Mouse (Mus musculus) lung, adult 2 months (tissue): ENCODE results near the gene Cenpx.

Source experiments
- CTCF ChIP-seq: fragments of 200-500 bp; IDR thresholded peaks from 2 replicates; pipeline ENCODE4 v1.5.1; 2011; ENCODE audit warnings: mild to moderate bottlenecking, low read length, control low read depth; ENCODE audit not compliant: insufficient read depth
- POLR2A ChIP-seq: fragments of 200-500 bp; IDR thresholded peaks from 2 replicates; pipeline ENCODE4 v1.6.1; 2011; ENCODE audit warnings: low read depth, mild to moderate bottlenecking, control low read depth, low read length, borderline replicate concordance; ENCODE audit errors: extremely low read depth

GRCm38 (mm10) chr11:120721124-120722066 lies 7.9 kb upstream of the Cenpx start, which contains the start of gene Rac3:
- no peak for TF ChIP-seq CTCF
- no peak for TF ChIP-seq POLR2A
